Mouse (Mus musculus): ENCODE measurements around the gene Tmem51.

DNA sequence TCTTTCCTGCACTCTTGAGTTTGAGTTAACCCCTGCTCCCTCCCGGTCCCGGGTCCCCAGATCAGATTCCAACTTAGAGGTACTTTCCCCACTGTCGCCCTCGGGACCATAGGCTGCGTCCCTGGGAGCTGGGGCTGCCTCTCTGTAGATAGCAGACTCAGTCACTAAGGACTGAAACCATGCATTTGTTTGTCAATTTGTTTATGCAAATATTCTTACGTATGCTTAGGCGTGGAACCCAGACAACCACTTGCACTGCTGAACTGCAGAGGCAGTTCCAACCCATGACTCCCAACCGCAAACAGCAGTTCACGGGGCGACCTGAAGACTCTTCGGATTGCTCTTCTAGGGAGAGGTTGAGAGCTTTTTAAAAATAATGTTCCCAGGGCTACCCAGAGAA lies 8.2 kb downstream of the Tmem51 start:
- TF ChIP-seq CTCF (IDR thresholded peaks at IDR 0.05; ENCODE audit: low read depth, low read length) (no peak), GATA1 (IDR thresholded peaks at IDR 0.05; ENCODE audit: borderline replicate concordance, low read length) (no peak), GATA2 (IDR thresholded peaks at IDR 0.05; ENCODE audit: borderline replicate concordance, low read depth, low read length) (no peak)

Data from G1E (cell line).